8 mouse cellular contexts compared by ENCODE assay signal in genomic region chr7:25674297-25674696, GRCm38 (mm10). TPM values are rescaled to one million over a fixed set of nuclear protein-coding genes. Genes with fewer than 3 reads are reported as not detected.
DNase-seq lines count a peak whose midpoint lies in the region; ATAC-seq lines count a peak whose summit lies in the region.

No protein-coding gene starts in this region.

- no peaks in the 10 kb centered on the region for H3K36me3 ChIP-seq in lung, embryonic 16.5 days (ENCODE audit: control insufficient read depth, insufficient read depth, low read length)
- no peaks in the 10 kb centered on the region for H3K36me3 ChIP-seq in forebrain, embryonic 16.5 days (ENCODE audit: control insufficient read depth, insufficient read depth)
- H3K36me3 ChIP-seq in liver, embryonic 13.5 days: no peaks in the 10 kb centered on the region
- H3K36me3 ChIP-seq in stomach, embryonic 14.5 days (ENCODE audit: control insufficient read depth, insufficient read depth, low read length): no peaks in the 10 kb centered on the region

- H3K4me3 ChIP-seq in lung, embryonic 16.5 days (ENCODE audit: low read length): peak overlapping the region; percentile 39
- peak overlapping the region; percentile 43 for H3K4me3 ChIP-seq in forebrain, embryonic 16.5 days (replicated peaks; ENCODE audit: low read length)
- H3K4me3 ChIP-seq in liver, embryonic 13.5 days (replicated peaks): peak overlapping the region; percentile 48
- H3K4me3 ChIP-seq in stomach, embryonic 14.5 days (ENCODE audit: low read depth, low read length): peak overlapping the region; percentile 34; the same call in 1 of the 2 replicates

- DNase-seq in lung, postnatal 14 days: no peak
- DNase-seq in liver, embryonic 13.5 days: no peak
- DNase-seq in layer of hippocampus, adult 9-11 months: no peak
- no peak for DNase-seq in cerebellum, adult 18-20 months
- DNase-seq in adrenal gland, postnatal 25 days: no peak

- peak overlapping the region; percentile 60 for H3K4me2 ChIP-seq in lung, embryonic 16.5 days (ENCODE audit: low read depth, low read length)
- peak overlapping the region; percentile 60 for H3K4me2 ChIP-seq in forebrain, embryonic 16.5 days (ENCODE audit: low read length)
- H3K4me2 ChIP-seq in liver, embryonic 13.5 days: peak overlapping the region; percentile 68
- peak overlapping the region; percentile 69 for H3K4me2 ChIP-seq in stomach, embryonic 14.5 days (replicated peaks; ENCODE audit: low read depth, low read length)

- H3K4me1 ChIP-seq in lung, embryonic 16.5 days (replicated peaks; ENCODE audit: control insufficient read depth, insufficient read depth, low read length): peaks cover 19% of the 10 kb centered on the region
- peaks cover 25% of the 10 kb centered on the region for H3K4me1 ChIP-seq in forebrain, embryonic 16.5 days (replicated peaks; ENCODE audit: control insufficient read depth, insufficient read depth, low read length)
- peaks cover 17% of the 10 kb centered on the region for H3K4me1 ChIP-seq in liver, embryonic 13.5 days (replicated peaks)
- peaks cover 8% of the 10 kb centered on the region; the same call in 1 of the 2 replicates for H3K4me1 ChIP-seq in stomach, embryonic 14.5 days (ENCODE audit: control insufficient read depth, insufficient read depth, low read length)

- no peaks in the 10 kb centered on the region for H3K9me3 ChIP-seq in lung, embryonic 16.5 days (ENCODE audit: control insufficient read depth, low read length)
- no peaks in the 10 kb centered on the region for H3K9me3 ChIP-seq in forebrain, embryonic 16.5 days (ENCODE audit: control insufficient read depth, low read length)
- no peaks in the 10 kb centered on the region for H3K9me3 ChIP-seq in liver, embryonic 13.5 days (replicated peaks)
- H3K9me3 ChIP-seq in stomach, embryonic 14.5 days (ENCODE audit: control insufficient read depth, low read depth, low read length): no peaks in the 10 kb centered on the region

- WGBS in lung, embryonic 16.5 days: 23% methylated on average over 9 of the region's 9 CpGs
- 31% methylated on average over 9 of the region's 9 CpGs for WGBS in forebrain, embryonic 16.5 days
- WGBS in liver, embryonic 13.5 days (ENCODE audit: insufficient replicate concordance): 20% methylated on average over 9 of the region's 9 CpGs
- WGBS in stomach, embryonic 14.5 days: 21% methylated on average over 9 of the region's 9 CpGs

- H3K27me3 ChIP-seq in lung, embryonic 16.5 days (ENCODE audit: control insufficient read depth, insufficient read depth, low read depth, low read length): peaks cover 21% of the 10 kb centered on the region
- H3K27me3 ChIP-seq in forebrain, embryonic 16.5 days (replicated peaks; ENCODE audit: control insufficient read depth, insufficient read depth, low read length): peaks cover 22% of the 10 kb centered on the region
- peaks cover 41% of the 10 kb centered on the region for H3K27me3 ChIP-seq in liver, embryonic 13.5 days
- H3K27me3 ChIP-seq in stomach, embryonic 14.5 days (ENCODE audit: control insufficient read depth, insufficient read depth, low read length): peaks cover 16% of the 10 kb centered on the region

- no peak overlapping the region for H3K27ac ChIP-seq in lung, embryonic 16.5 days (ENCODE audit: low read length)
- no peak overlapping the region for H3K27ac ChIP-seq in forebrain, embryonic 16.5 days (ENCODE audit: low read length)
- no peak overlapping the region for H3K27ac ChIP-seq in liver, embryonic 13.5 days
- H3K27ac ChIP-seq in stomach, embryonic 14.5 days (ENCODE audit: low read length): no peak overlapping the region

- H3K9ac ChIP-seq in lung, embryonic 16.5 days (ENCODE audit: low read length): no peak overlapping the region; the same call in 1 of the 2 replicates
- H3K9ac ChIP-seq in forebrain, embryonic 16.5 days (replicated peaks; ENCODE audit: low read depth, low read length): no peak overlapping the region
- H3K9ac ChIP-seq in liver, embryonic 13.5 days: peak overlapping the region; percentile 45; the same call in 1 of the 2 replicates
- H3K9ac ChIP-seq in stomach, embryonic 14.5 days (replicated peaks; ENCODE audit: low read depth, low read length): no peak overlapping the region

- no peak for ATAC-seq in lung, embryonic 16.5 days (ENCODE audit: low read depth)
- no peak for ATAC-seq in forebrain, embryonic 16.5 days
- no peak for ATAC-seq in liver, embryonic 13.5 days (ENCODE audit: low read depth)
- ATAC-seq in stomach, embryonic 14.5 days (ENCODE audit: insufficient number of reproducible peaks, insufficient read depth, low FRiP score, low read depth): no peak

RNA-seq across cellular contexts. Expression of gene Tmem91, which starts 0.7 kb away (rescaled TPM):
- polyA plus RNA-seq in lung, embryonic 16.5 days (2015; fragmentation: Nextera tagmentation; extraction: Ambion mirVana): 3.6 and 3.9 TPM in 2 replicates
- 13.5 and 28.3 TPM in 2 replicates for polyA plus RNA-seq in forebrain, embryonic 16.5 days (2015; fragmentation: Nextera tagmentation; extraction: Ambion mirVana)
- polyA plus RNA-seq in liver, embryonic 13.5 days (2015; fragmentation: Nextera tagmentation; extraction: Ambion mirVana): 1.0 and 1.1 TPM in 2 replicates
- 4.2 and 5.9 TPM in 2 replicates for polyA plus RNA-seq in stomach, embryonic 14.5 days (2014; fragmentation: Nextera tagmentation; extraction: Ambion mirVana)
- total RNA-seq in adrenal gland, postnatal 25 days (2021): 2.0 TPM in 1 of 2 replicates, not detected in the other

RNA-seq across cellular contexts. Expression of gene B9d2, which starts 6.3 kb away (rescaled TPM):
- 33.1 and 35.8 TPM in 2 replicates for polyA plus RNA-seq in lung, embryonic 16.5 days (2015; fragmentation: Nextera tagmentation; extraction: Ambion mirVana)
- polyA plus RNA-seq in forebrain, embryonic 16.5 days (2015; fragmentation: Nextera tagmentation; extraction: Ambion mirVana): 35.6 and 41.3 TPM in 2 replicates
- 21.8 and 25.1 TPM in 2 replicates for polyA plus RNA-seq in liver, embryonic 13.5 days (2015; fragmentation: Nextera tagmentation; extraction: Ambion mirVana)
- polyA plus RNA-seq in stomach, embryonic 14.5 days (2014; fragmentation: Nextera tagmentation; extraction: Ambion mirVana): 29.7 and 31.5 TPM in 2 replicates
- total RNA-seq in adrenal gland, postnatal 25 days (2021): 12.7 and 20.3 TPM in 2 replicates

RNA-seq across cellular contexts. Expression of gene Tgfb1, which starts 12.5 kb away (rescaled TPM):
- polyA plus RNA-seq in lung, embryonic 16.5 days (2015; fragmentation: Nextera tagmentation; extraction: Ambion mirVana): 3.1 and 3.4 TPM in 2 replicates
- 0.54 and 0.93 TPM in 2 replicates for polyA plus RNA-seq in forebrain, embryonic 16.5 days (2015; fragmentation: Nextera tagmentation; extraction: Ambion mirVana)
- 6.1 and 6.9 TPM in 2 replicates for polyA plus RNA-seq in liver, embryonic 13.5 days (2015; fragmentation: Nextera tagmentation; extraction: Ambion mirVana)
- 3.6 and 3.7 TPM in 2 replicates for polyA plus RNA-seq in stomach, embryonic 14.5 days (2014; fragmentation: Nextera tagmentation; extraction: Ambion mirVana)
- total RNA-seq in adrenal gland, postnatal 25 days (2021): 37.0 and 43.7 TPM in 2 replicates

RNA-seq across cellular contexts. Expression of gene Exosc5, which starts 15.3 kb away (rescaled TPM):
- 70.6 and 71.2 TPM in 2 replicates for polyA plus RNA-seq in lung, embryonic 16.5 days (2015; fragmentation: Nextera tagmentation; extraction: Ambion mirVana)
- 46.5 and 48.3 TPM in 2 replicates for polyA plus RNA-seq in forebrain, embryonic 16.5 days (2015; fragmentation: Nextera tagmentation; extraction: Ambion mirVana)
- polyA plus RNA-seq in liver, embryonic 13.5 days (2015; fragmentation: Nextera tagmentation; extraction: Ambion mirVana): 62.3 and 68.8 TPM in 2 replicates
- 72.9 and 83.0 TPM in 2 replicates for polyA plus RNA-seq in stomach, embryonic 14.5 days (2014; fragmentation: Nextera tagmentation; extraction: Ambion mirVana)
- total RNA-seq in adrenal gland, postnatal 25 days (2021): 47.6 and 59.4 TPM in 2 replicates

RNA-seq across cellular contexts. Expression of gene Bckdha, which starts 15.5 kb away (rescaled TPM):
- polyA plus RNA-seq in lung, embryonic 16.5 days (2015; fragmentation: Nextera tagmentation; extraction: Ambion mirVana): 64.6 and 67.6 TPM in 2 replicates
- 57.7 and 61.9 TPM in 2 replicates for polyA plus RNA-seq in forebrain, embryonic 16.5 days (2015; fragmentation: Nextera tagmentation; extraction: Ambion mirVana)
- 20.0 and 21.6 TPM in 2 replicates for polyA plus RNA-seq in liver, embryonic 13.5 days (2015; fragmentation: Nextera tagmentation; extraction: Ambion mirVana)
- 48.6 and 52.2 TPM in 2 replicates for polyA plus RNA-seq in stomach, embryonic 14.5 days (2014; fragmentation: Nextera tagmentation; extraction: Ambion mirVana)
- total RNA-seq in adrenal gland, postnatal 25 days (2021): 180 and 185 TPM in 2 replicates
